Mouse (Mus musculus): ENCODE measurements around the gene Rlim. TPM values are rescaled to one million over a fixed set of nuclear protein-coding genes. Genes with fewer than 3 reads are reported as not detected.

The Rlim gene
- polyA plus RNA-seq, 1 experiment = 20.3 TPM

DNA sequence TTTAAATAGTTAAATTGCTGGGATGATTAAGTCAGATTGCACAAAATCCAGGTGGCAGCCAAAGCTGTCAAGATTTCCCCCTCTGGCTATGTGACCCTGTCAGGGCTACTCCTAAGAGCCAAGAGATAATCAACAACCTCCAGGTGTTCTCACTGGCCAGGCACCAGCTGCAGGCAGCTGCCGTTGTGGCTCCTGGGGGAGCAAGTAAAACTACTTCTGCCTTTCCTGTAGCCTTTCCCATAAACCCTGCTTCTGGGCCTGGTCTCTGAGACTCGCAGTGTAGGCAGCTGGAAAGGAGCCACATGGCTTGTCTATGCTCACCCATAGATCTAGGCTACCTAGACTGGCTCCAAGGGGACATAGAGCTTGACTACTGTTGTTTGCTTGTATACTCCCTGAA is 58.6 kb downstream of the Rlim start:
- WGBS = 45% methylated on average over 2 of the region's 2 CpGs
- H3K4me3 ChIP-seq (replicated peaks; ENCODE audit: control insufficient read depth, low read depth, low read length) = no peak overlapping the region
- H3K4me1 ChIP-seq (ENCODE audit: control insufficient read depth, insufficient read depth, low read length) = no peaks in the 10 kb centered on the region
- TF ChIP-seq CTCF (IDR thresholded peaks at IDR 0.05; ENCODE audit: control insufficient read depth, insufficient read depth, low read length) = no peak
- no peak for TF ChIP-seq POLR2A (IDR thresholded peaks at IDR 0.05; ENCODE audit: borderline replicate concordance, control insufficient read depth, low read depth, low read length)
- H3K27ac ChIP-seq (ENCODE audit: control insufficient read depth, insufficient read depth, low read depth, low read length, poor library complexity) = no peak overlapping the region

- Histone ChIP-seq H3K27ac (ENCODE audit: control insufficient read depth, insufficient read depth, low read depth, low read length, poor library complexity) (no peak overlapping the region), H3K4me1 (ENCODE audit: control insufficient read depth, insufficient read depth, low read length) (no peaks in the 10 kb centered on the region), H3K4me3 (replicated peaks; ENCODE audit: control insufficient read depth, low read depth, low read length) (no peak overlapping the region)
- WGBS = 52% methylated on average over 5 of the region's 5 CpGs
- TF ChIP-seq POLR2A (IDR thresholded peaks at IDR 0.05; ENCODE audit: borderline replicate concordance, control insufficient read depth, low read depth, low read length) (no peak), CTCF (IDR thresholded peaks at IDR 0.05; ENCODE audit: control insufficient read depth, insufficient read depth, low read length) (no peak)
These were observed 62.1 kb downstream of the Rlim start for GRCm38 (mm10) chrX:103918954-103919353.

DNA sequence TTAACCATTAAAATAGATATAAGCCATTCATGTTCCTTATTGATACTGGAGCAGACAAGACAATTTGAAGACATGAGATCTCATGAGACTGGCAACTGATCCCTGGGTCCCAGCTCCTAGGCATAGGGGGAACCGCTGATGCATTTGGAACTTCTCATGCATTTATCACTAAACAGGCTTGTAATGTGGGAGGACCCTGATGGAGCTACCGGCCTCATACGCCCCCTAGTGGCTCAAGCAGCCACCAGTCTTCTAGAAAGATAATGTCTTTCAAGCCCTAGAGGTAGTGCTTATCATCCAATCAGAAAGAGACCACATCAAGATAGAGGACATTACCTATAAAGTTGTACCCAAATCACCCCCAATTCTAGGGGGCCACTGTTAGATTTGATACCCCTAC is 66.3 kb downstream of the Rlim start:
- WGBS = 2% methylated on average over 3 of the region's 3 CpGs
- Histone ChIP-seq H3K27ac (ENCODE audit: control insufficient read depth, insufficient read depth, low read depth, low read length, poor library complexity) (no peak overlapping the region), H3K4me3 (replicated peaks; ENCODE audit: control insufficient read depth, low read depth, low read length) (no peak overlapping the region), H3K4me1 (ENCODE audit: control insufficient read depth, insufficient read depth, low read length) (no peaks in the 10 kb centered on the region)
- TF ChIP-seq CTCF (IDR thresholded peaks at IDR 0.05; ENCODE audit: control insufficient read depth, insufficient read depth, low read length) = peak; percentile 54
- TF ChIP-seq POLR2A (IDR thresholded peaks at IDR 0.05; ENCODE audit: borderline replicate concordance, control insufficient read depth, low read depth, low read length) = no peak

Other genes with a start within 250 kb of the Rlim start
- gene Slc16a2, start 159.3 kb downstream of the Rlim start, polyA plus RNA-seq (2011; ENCODE audit: insufficient read depth, insufficient read length, low replicate concordance, missing spikeins) = 0.31 and 4.2 TPM in 2 replicates
- gene Nexmif, start 219.9 kb upstream of the Rlim start, polyA plus RNA-seq (2011; ENCODE audit: insufficient read depth, insufficient read length, low replicate concordance, missing spikeins) = 0.37 TPM in 1 of 2 replicates, not detected in the other